Mouse (Mus musculus): ENCODE results near the gene Asic5. TPM values are rescaled to one million over a fixed set of nuclear protein-coding genes. Genes with fewer than 3 reads are reported as not detected.

Asic5 gene
- polyA plus RNA-seq, 1 experiment from 2014 or later = not detected

- Histone ChIP-seq H3K4me1 (no peaks in the 10 kb centered on the region), H3K36me3 (replicated peaks) (no peaks in the 10 kb centered on the region), H3K27me3 (replicated peaks; ENCODE audit: low read depth, poor library complexity, severe bottlenecking) (no peaks in the 10 kb centered on the region), H3K4me3 (no peak within 1 kb of the TSS), H3K27ac (replicated peaks) (no peak within 1 kb of the TSS), H3K9me3 (no peaks in the 10 kb centered on the region)
- DNase-seq (ENCODE audit: low spot score) = no peak
Measured at GRCm38 (mm10) chr3:81976102-81976501, 6.0 kb upstream of the Asic5 start, which contains the start of gene Tdo2. Tdo2 (minus strand) TSS chr3:81976202.

- 92% methylated on average over 5 of the region's 5 CpGs for WGBS
- no peak for DNase-seq (ENCODE audit: low spot score)
Measured at GRCm38 (mm10) chr3:81981576-81981975, 514 bp upstream of the Asic5 start.

GRCm38 (mm10) chr3:81983120-81983895 is 1.2 kb downstream of the Asic5 start:
- WGBS = 86% methylated on average over 8 of the region's 8 CpGs
- Histone ChIP-seq H3K9me3 (no peaks in the 10 kb centered on the region), H3K27me3 (replicated peaks; ENCODE audit: low read depth, poor library complexity, severe bottlenecking) (no peaks in the 10 kb centered on the region), H3K4me1 (no peaks in the 10 kb centered on the region), H3K27ac (replicated peaks) (no peak overlapping the region), H3K4me3 (no peak overlapping the region), H3K36me3 (replicated peaks) (no peaks in the 10 kb centered on the region)
- no peak for DNase-seq (ENCODE audit: low spot score)

More at GRCm38 (mm10) chr3:81981576-81981975, 514 bp upstream of the Asic5 start:
- H3K27ac ChIP-seq (replicated peaks) = no peak overlapping the region
- no peaks in the 10 kb centered on the region for H3K36me3 ChIP-seq (replicated peaks)
- H3K4me3 ChIP-seq = no peak overlapping the region
- no peaks in the 10 kb centered on the region for H3K9me3 ChIP-seq
- no peaks in the 10 kb centered on the region for H3K27me3 ChIP-seq (replicated peaks; ENCODE audit: low read depth, poor library complexity, severe bottlenecking)
- no peaks in the 10 kb centered on the region for H3K4me1 ChIP-seq

GRCm38 (mm10) chr3:81985100-81985499 is 3.0 kb downstream of the Asic5 start:
- Histone ChIP-seq H3K27me3 (replicated peaks; ENCODE audit: low read depth, poor library complexity, severe bottlenecking) (no peaks in the 10 kb centered on the region), H3K27ac (replicated peaks) (no peak overlapping the region), H3K36me3 (replicated peaks) (no peaks in the 10 kb centered on the region), H3K4me3 (no peak overlapping the region), H3K9me3 (no peaks in the 10 kb centered on the region), H3K4me1 (no peaks in the 10 kb centered on the region)
- WGBS = 55% methylated on average over 1 of the region's 1 CpGs
- DNase-seq (ENCODE audit: low spot score) = no peak

GRCm38 (mm10) chr3:81986103-81986502 is 4.0 kb downstream of the Asic5 start:
- no peak for DNase-seq (ENCODE audit: low spot score)
- WGBS = 96% methylated on average over 2 of the region's 2 CpGs
- no peaks in the 10 kb centered on the region for H3K4me1 ChIP-seq

GRCm38 (mm10) chr3:81987628-81988027 is 5.5 kb downstream of the Asic5 start:
- Histone ChIP-seq H3K36me3 (replicated peaks) (no peaks in the 10 kb centered on the region), H3K9me3 (no peaks in the 10 kb centered on the region), H3K4me3 (no peak overlapping the region), H3K27ac (replicated peaks) (no peak overlapping the region), H3K27me3 (replicated peaks; ENCODE audit: low read depth, poor library complexity, severe bottlenecking) (no peaks in the 10 kb centered on the region), H3K4me1 (no peaks in the 10 kb centered on the region)
- 94% methylated on average over 3 of the region's 3 CpGs for WGBS
- DNase-seq (ENCODE audit: low spot score) = no peak

More at GRCm38 (mm10) chr3:81986103-81986502, 4.0 kb downstream of the Asic5 start:
- no peak overlapping the region for H3K27ac ChIP-seq (replicated peaks)
- no peaks in the 10 kb centered on the region for H3K9me3 ChIP-seq
- no peaks in the 10 kb centered on the region for H3K27me3 ChIP-seq (replicated peaks; ENCODE audit: low read depth, poor library complexity, severe bottlenecking)
- no peak overlapping the region for H3K4me3 ChIP-seq
- no peaks in the 10 kb centered on the region for H3K36me3 ChIP-seq (replicated peaks)

- no peak for DNase-seq (ENCODE audit: low spot score)
- 35% methylated on average over 2 of the region's 2 CpGs for WGBS
- no peak overlapping the region for H3K4me3 ChIP-seq
- H3K9me3 ChIP-seq = no peaks in the 10 kb centered on the region
- H3K27ac ChIP-seq (replicated peaks) = no peak overlapping the region
- no peaks in the 10 kb centered on the region for H3K36me3 ChIP-seq (replicated peaks)
- no peaks in the 10 kb centered on the region for H3K4me1 ChIP-seq
- H3K27me3 ChIP-seq (replicated peaks; ENCODE audit: low read depth, poor library complexity, severe bottlenecking) = no peaks in the 10 kb centered on the region
Measured at GRCm38 (mm10) chr3:81989692-81990141, 7.6 kb downstream of the Asic5 start.

GRCm38 (mm10) chr3:81990531-81990930 is 8.4 kb downstream of the Asic5 start:
- WGBS = 76% methylated on average over 3 of the region's 3 CpGs
- DNase-seq (ENCODE audit: low spot score) = no peak

GRCm38 (mm10) chr3:81995371-81995770 is 13.3 kb downstream of the Asic5 start:
- WGBS = 50% methylated on average over 4 of the region's 4 CpGs
- no peaks in the 10 kb centered on the region for H3K4me1 ChIP-seq
- no peak for DNase-seq (ENCODE audit: low spot score)

More at GRCm38 (mm10) chr3:81990531-81990930, 8.4 kb downstream of the Asic5 start:
- no peak overlapping the region for H3K4me3 ChIP-seq
- H3K27me3 ChIP-seq (replicated peaks; ENCODE audit: low read depth, poor library complexity, severe bottlenecking) = no peaks in the 10 kb centered on the region
- H3K9me3 ChIP-seq = no peaks in the 10 kb centered on the region
- no peak overlapping the region for H3K27ac ChIP-seq (replicated peaks)
- no peaks in the 10 kb centered on the region for H3K4me1 ChIP-seq
- no peaks in the 10 kb centered on the region for H3K36me3 ChIP-seq (replicated peaks)

GRCm38 (mm10) chr3:81995988-81996387 is 13.9 kb downstream of the Asic5 start:
- H3K4me1 ChIP-seq = no peaks in the 10 kb centered on the region
- H3K27ac ChIP-seq (replicated peaks) = no peak overlapping the region
- no peaks in the 10 kb centered on the region for H3K9me3 ChIP-seq
- no peaks in the 10 kb centered on the region for H3K27me3 ChIP-seq (replicated peaks; ENCODE audit: low read depth, poor library complexity, severe bottlenecking)
- no peak overlapping the region for H3K4me3 ChIP-seq
- no peak for DNase-seq (ENCODE audit: low spot score)
- WGBS = 8% methylated on average over 1 of the region's 1 CpGs
- no peaks in the 10 kb centered on the region for H3K36me3 ChIP-seq (replicated peaks)

More at GRCm38 (mm10) chr3:81995371-81995770, 13.3 kb downstream of the Asic5 start:
- Histone ChIP-seq H3K4me3 (no peak overlapping the region), H3K36me3 (replicated peaks) (no peaks in the 10 kb centered on the region), H3K27ac (replicated peaks) (no peak overlapping the region), H3K27me3 (replicated peaks; ENCODE audit: low read depth, poor library complexity, severe bottlenecking) (no peaks in the 10 kb centered on the region), H3K9me3 (no peaks in the 10 kb centered on the region)

- no peak overlapping the region for H3K4me3 ChIP-seq
- H3K9me3 ChIP-seq = no peaks in the 10 kb centered on the region
- no peaks in the 10 kb centered on the region for H3K4me1 ChIP-seq
- no peak overlapping the region for H3K27ac ChIP-seq (replicated peaks)
- no peaks in the 10 kb centered on the region for H3K27me3 ChIP-seq (replicated peaks; ENCODE audit: low read depth, poor library complexity, severe bottlenecking)
- 92% methylated on average over 1 of the region's 1 CpGs for WGBS
- DNase-seq (ENCODE audit: low spot score) = no peak
- H3K36me3 ChIP-seq (replicated peaks) = no peaks in the 10 kb centered on the region
Measured at GRCm38 (mm10) chr3:82007002-82007401, 24.9 kb downstream of the Asic5 start.

- H3K36me3 ChIP-seq (replicated peaks) = no peaks in the 10 kb centered on the region
- no peaks in the 10 kb centered on the region for H3K4me1 ChIP-seq
- no peak overlapping the region for H3K27ac ChIP-seq (replicated peaks)
- H3K4me3 ChIP-seq = no peak overlapping the region
- WGBS = 82% methylated on average over 7 of the region's 7 CpGs
- DNase-seq (ENCODE audit: low spot score) = no peak
- no peaks in the 10 kb centered on the region for H3K9me3 ChIP-seq
- H3K27me3 ChIP-seq (replicated peaks; ENCODE audit: low read depth, poor library complexity, severe bottlenecking) = no peaks in the 10 kb centered on the region
Measured at GRCm38 (mm10) chr3:82014148-82014703, 32.1 kb downstream of the Asic5 start.

GRCm38 (mm10) chr3:82022421-82022920 is 40.4 kb downstream of the Asic5 start:
- H3K36me3 ChIP-seq (replicated peaks) = no peaks in the 10 kb centered on the region
- WGBS = 90% methylated on average over 8 of the region's 8 CpGs
- H3K4me3 ChIP-seq = no peak overlapping the region
- H3K4me1 ChIP-seq = no peaks in the 10 kb centered on the region
- no peaks in the 10 kb centered on the region for H3K9me3 ChIP-seq
- H3K27ac ChIP-seq (replicated peaks) = no peak overlapping the region
- no peak for DNase-seq (ENCODE audit: low spot score)
- no peaks in the 10 kb centered on the region for H3K27me3 ChIP-seq (replicated peaks; ENCODE audit: low read depth, poor library complexity, severe bottlenecking)

All from embryonic facial prominence, embryonic 10.5 days (tissue).